Mouse (Mus musculus): ENCODE data around the gene Rhob.

- TF ChIP-seq E2F4 (IDR thresholded peaks at IDR 0.05; ENCODE audit: insufficient read depth) (no peak), POLR2AphosphoS2 (IDR thresholded peaks at IDR 0.05; ENCODE audit: insufficient read length, low read depth) (no peak), MYOD1 (IDR thresholded peaks at IDR 0.05; ENCODE audit: control insufficient read depth in 1 of 3, insufficient read length in 2 of 3, low read depth in 2 of 3) (no peak), POLR2A (IDR thresholded peaks at IDR 0.05; ENCODE audit: insufficient read length, low read depth) (no peak), MAX (IDR thresholded peaks at IDR 0.05; ENCODE audit: low read depth) (no peak), SRF (IDR thresholded peaks at IDR 0.05; ENCODE audit: control insufficient read depth, insufficient read length, low read depth) (no peak), MYOG (IDR thresholded peaks at IDR 0.05; ENCODE audit: control insufficient read depth in 1 of 3, insufficient read depth in 1 of 3, insufficient read length in 2 of 3, low read depth in 2 of 3) (no peak), TCF12 (IDR thresholded peaks at IDR 0.05; ENCODE audit: insufficient read depth, poor library complexity, severe bottlenecking) (no peak), USF1 (IDR thresholded peaks at IDR 0.05; ENCODE audit: low read depth) (no peak), REST (IDR thresholded peaks at IDR 0.05; ENCODE audit: insufficient read depth, insufficient read length) (no peak), CEBPB (IDR thresholded peaks at IDR 0.05; ENCODE audit: insufficient read depth, poor library complexity, severe bottlenecking) (0 out of 2 replicates have a peak, but pooled peaks have one; percentile 19)
Observed at GRCm38 (mm10) chr12:8506954-8507707, 7.3 kb upstream of the Rhob start.
